Mouse (Mus musculus): ENCODE measurements at regions not wholly inside any gene's neighbourhood (a gene's known extent, or its start where the extent isn't known, plus 50 kb on each side); places are given as distances from the start of the nearest gene placed in this dataset.

DNA sequence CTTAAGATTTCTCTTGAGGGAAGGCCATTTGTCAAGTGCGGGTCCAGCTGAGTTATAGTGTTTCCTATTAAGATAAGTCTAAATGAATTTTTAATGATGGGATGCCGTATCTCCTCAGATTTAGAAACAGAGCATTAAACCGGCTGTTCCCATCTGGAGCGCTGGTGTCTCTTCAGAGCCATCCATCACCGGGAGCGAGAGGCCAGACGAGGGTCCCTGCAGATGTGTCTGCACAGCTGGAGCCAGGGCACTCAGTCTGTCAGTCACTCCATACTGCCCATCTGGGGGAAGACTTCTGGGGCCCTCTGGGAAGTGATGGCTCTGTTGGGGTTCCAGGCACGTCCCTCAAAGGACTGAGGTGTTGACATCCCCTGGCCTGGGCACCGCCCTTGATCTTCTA is 419.2 kb downstream of the Ajap1 start:
- TF ChIP-seq CTCF (IDR thresholded peaks at IDR 0.05; ENCODE audit: low read depth, low read length) (no peak), POLR2A (IDR thresholded peaks at IDR 0.05; ENCODE audit: extremely low read depth, insufficient read depth, low read length) (no peak)

All from liver, adult 2 months (tissue).